Mouse (Mus musculus): ENCODE data around the gene Akap6. TPM values are rescaled to one million over a fixed set of nuclear protein-coding genes. Genes with fewer than 3 reads are reported as not detected.
A peak's percentile ranks its signal among the peaks of the same experiment; 100 is the strongest.

Akap6 gene
- polyA plus RNA-seq, 1 experiment from 2014 or later, result 22.6 TPM

DNA sequence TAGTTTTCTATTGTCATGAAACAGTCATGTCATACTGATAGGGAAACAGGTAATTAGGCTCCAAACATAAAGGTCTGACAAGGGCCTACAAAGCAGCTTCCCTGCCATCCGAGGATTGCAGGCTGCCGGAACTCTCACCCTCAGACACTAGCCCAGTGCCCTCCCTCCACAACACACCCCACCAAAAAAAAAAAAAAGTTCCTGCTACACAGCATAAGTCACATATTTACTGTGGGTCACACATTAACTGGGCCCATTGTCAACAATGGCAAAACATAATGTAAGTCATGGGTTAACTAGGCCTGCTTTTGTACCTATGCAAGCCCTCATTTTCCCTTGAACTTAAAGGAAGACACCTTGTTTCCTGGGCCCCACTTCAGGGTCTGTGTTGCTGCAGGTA lies 435.0 kb downstream of the Akap6 start:
- no peaks in the 10 kb centered on the region for H3K9me3 ChIP-seq (ENCODE audit: control insufficient read depth, low read length)
- H3K9ac ChIP-seq (replicated peaks; ENCODE audit: low read depth, low read length), result no peak overlapping the region
- no peaks in the 10 kb centered on the region for H3K4me1 ChIP-seq (replicated peaks; ENCODE audit: control insufficient read depth, insufficient read depth, low read length)
- WGBS, result 45% methylated on average over 2 of the region's 2 CpGs
- no peak overlapping the region for H3K27ac ChIP-seq (ENCODE audit: low read length)
- no peaks in the 10 kb centered on the region for H3K27me3 ChIP-seq (replicated peaks; ENCODE audit: control insufficient read depth, insufficient read depth, low read length)
- no peak overlapping the region for H3K4me2 ChIP-seq (ENCODE audit: low read length)
- no peak overlapping the region for H3K4me3 ChIP-seq (replicated peaks; ENCODE audit: low read length)
- no peaks in the 10 kb centered on the region for H3K36me3 ChIP-seq (ENCODE audit: control insufficient read depth, insufficient read depth)
- no peak for ATAC-seq

- peaks cover 15% of the 10 kb centered on the region for H3K36me3 ChIP-seq (ENCODE audit: control insufficient read depth, insufficient read depth)
- H3K4me2 ChIP-seq (ENCODE audit: low read length), result no peak overlapping the region
- no peak for ATAC-seq
- H3K9ac ChIP-seq (replicated peaks; ENCODE audit: low read depth, low read length), result no peak overlapping the region
- WGBS, result 99% methylated on average over 3 of the region's 3 CpGs
- no peaks in the 10 kb centered on the region for H3K9me3 ChIP-seq (ENCODE audit: control insufficient read depth, low read length)
- no peak overlapping the region for H3K4me3 ChIP-seq (replicated peaks; ENCODE audit: low read length)
- no peaks in the 10 kb centered on the region for H3K27me3 ChIP-seq (replicated peaks; ENCODE audit: control insufficient read depth, insufficient read depth, low read length)
- H3K4me1 ChIP-seq (replicated peaks; ENCODE audit: control insufficient read depth, insufficient read depth, low read length), result no peaks in the 10 kb centered on the region
- no peak overlapping the region for H3K27ac ChIP-seq (ENCODE audit: low read length)
Observed at GRCm38 (mm10) chr12:53137331-53137730, 438.1 kb downstream of the Akap6 start.

DNA sequence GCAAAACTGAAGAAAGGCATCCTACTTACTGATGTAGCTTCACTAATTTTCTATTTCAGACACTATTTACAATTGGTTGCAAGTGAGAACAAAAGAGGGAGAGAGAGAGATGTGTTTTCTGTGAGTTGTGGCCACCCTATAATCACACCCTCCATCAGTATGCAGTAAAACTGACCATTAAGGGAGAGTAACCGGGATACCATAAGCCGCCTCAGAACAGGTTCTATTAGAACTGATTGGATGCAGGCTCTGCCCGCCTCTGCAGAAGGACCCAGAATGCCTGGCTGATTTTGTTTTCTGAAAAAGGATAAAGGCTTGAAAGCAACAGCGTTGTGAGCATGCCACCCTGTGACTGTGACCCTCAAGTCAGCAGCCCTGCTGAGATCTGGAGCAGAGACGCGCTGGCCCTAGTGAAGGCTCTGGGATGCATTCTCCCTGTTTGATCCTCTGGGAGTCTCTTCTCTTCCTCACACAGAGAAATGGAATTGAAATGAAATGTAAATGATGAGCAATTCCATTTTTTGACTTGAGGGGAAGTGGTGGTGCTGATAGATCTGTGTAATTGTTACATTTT lies 445.0 kb downstream of the Akap6 start:
- Histone ChIP-seq H3K4me1 (replicated peaks; ENCODE audit: control insufficient read depth, insufficient read depth, low read length) (peaks cover 7% of the 10 kb centered on the region), H3K4me2 (ENCODE audit: low read length) (no peak overlapping the region), H3K9ac (replicated peaks; ENCODE audit: low read depth, low read length) (no peak overlapping the region), H3K36me3 (ENCODE audit: control insufficient read depth, insufficient read depth) (peaks cover 15% of the 10 kb centered on the region), H3K27ac (ENCODE audit: low read length) (no peak overlapping the region), H3K9me3 (ENCODE audit: control insufficient read depth, low read length) (no peaks in the 10 kb centered on the region), H3K4me3 (replicated peaks; ENCODE audit: low read length) (no peak overlapping the region), H3K27me3 (replicated peaks; ENCODE audit: control insufficient read depth, insufficient read depth, low read length) (no peaks in the 10 kb centered on the region)
- WGBS, result 57% methylated on average over 6 of the region's 6 CpGs
- no peak; the same call in 1 of the 2 replicates for ATAC-seq

DNA sequence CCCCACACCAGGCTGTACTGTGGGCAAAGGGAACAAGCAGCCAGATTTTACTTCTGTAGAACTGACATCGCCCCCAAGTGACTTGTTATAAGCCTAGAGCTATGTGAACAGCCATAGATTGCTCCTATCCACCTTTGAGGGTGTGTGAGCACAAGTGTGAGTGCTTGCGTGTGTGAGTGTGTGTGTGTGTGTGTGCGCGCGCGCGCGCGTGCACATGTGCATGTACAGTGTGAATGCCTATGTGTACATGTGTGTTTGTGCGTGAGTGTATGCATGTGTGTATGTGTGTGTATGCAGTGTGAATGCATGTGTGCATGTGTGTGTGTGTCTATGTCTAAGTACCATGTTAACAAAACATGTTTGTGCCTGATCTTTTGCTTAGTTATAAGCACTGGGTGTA lies 445.6 kb downstream of the Akap6 start:
- no peak overlapping the region for H3K27ac ChIP-seq (ENCODE audit: low read length)

GRCm38 (mm10) chr12:53145516-53145915 lies 446.3 kb downstream of the Akap6 start:
- no peak for ATAC-seq
- peaks cover 6% of the 10 kb centered on the region for H3K36me3 ChIP-seq (ENCODE audit: control insufficient read depth, insufficient read depth)
- no peak overlapping the region for H3K4me2 ChIP-seq (ENCODE audit: low read length)
- WGBS, result 42% methylated on average over 4 of the region's 4 CpGs
- no peaks in the 10 kb centered on the region for H3K9me3 ChIP-seq (ENCODE audit: control insufficient read depth, low read length)
- H3K4me1 ChIP-seq (replicated peaks; ENCODE audit: control insufficient read depth, insufficient read depth, low read length), result peaks cover 7% of the 10 kb centered on the region
- H3K27me3 ChIP-seq (replicated peaks; ENCODE audit: control insufficient read depth, insufficient read depth, low read length), result no peaks in the 10 kb centered on the region
- H3K9ac ChIP-seq (replicated peaks; ENCODE audit: low read depth, low read length), result no peak overlapping the region
- H3K27ac ChIP-seq (ENCODE audit: low read length), result no peak overlapping the region
- H3K4me3 ChIP-seq (replicated peaks; ENCODE audit: low read length), result no peak overlapping the region

More for the DNA sequence above, 445.6 kb downstream of the Akap6 start:
- Histone ChIP-seq H3K4me1 (replicated peaks; ENCODE audit: control insufficient read depth, insufficient read depth, low read length) (peaks cover 7% of the 10 kb centered on the region), H3K9ac (replicated peaks; ENCODE audit: low read depth, low read length) (no peak overlapping the region), H3K36me3 (ENCODE audit: control insufficient read depth, insufficient read depth) (peaks cover 12% of the 10 kb centered on the region), H3K4me3 (replicated peaks; ENCODE audit: low read length) (no peak overlapping the region), H3K9me3 (ENCODE audit: control insufficient read depth, low read length) (no peaks in the 10 kb centered on the region), H3K27me3 (replicated peaks; ENCODE audit: control insufficient read depth, insufficient read depth, low read length) (no peaks in the 10 kb centered on the region), H3K4me2 (ENCODE audit: low read length) (no peak overlapping the region)
- WGBS, result 96% methylated on average over 10 of the region's 10 CpGs
- ATAC-seq, result no peak

DNA sequence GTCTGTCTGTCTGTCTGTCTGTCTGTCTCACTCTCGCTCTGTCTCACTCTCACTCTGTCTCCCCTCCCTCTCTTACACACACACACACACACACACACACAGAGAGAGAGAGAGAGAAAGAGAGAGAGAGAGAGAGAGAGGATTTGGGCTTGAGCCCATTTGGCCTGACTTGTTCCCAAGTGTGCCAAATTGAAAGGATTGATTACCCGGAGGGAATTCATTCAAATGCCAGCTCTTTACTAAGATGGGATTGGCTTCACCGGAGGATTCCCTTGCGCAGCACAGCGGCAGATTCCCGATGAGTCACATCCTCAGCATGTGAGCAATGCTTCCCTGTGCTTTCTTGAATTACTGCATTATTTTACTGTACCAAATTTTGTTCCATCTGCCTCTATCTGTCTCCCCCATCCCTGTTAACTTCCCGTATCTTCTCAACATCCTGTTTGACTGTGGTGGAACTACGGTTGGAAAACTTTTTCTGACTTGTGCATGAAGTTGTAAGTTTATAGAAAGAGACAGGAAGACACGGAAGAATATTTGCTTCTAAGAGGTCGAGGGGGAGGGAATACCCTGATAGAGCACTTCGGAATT lies 447.4 kb downstream of the Akap6 start:
- peak; percentile 87 for ATAC-seq
- Histone ChIP-seq H3K4me2 (ENCODE audit: low read length) (peak overlapping the region; percentile 11; the same call in 1 of the 2 replicates), H3K36me3 (ENCODE audit: control insufficient read depth, insufficient read depth) (no peaks in the 10 kb centered on the region; the same call in 1 of the 2 replicates), H3K9me3 (ENCODE audit: control insufficient read depth, low read length) (no peaks in the 10 kb centered on the region), H3K9ac (replicated peaks; ENCODE audit: low read depth, low read length) (no peak overlapping the region), H3K4me3 (replicated peaks; ENCODE audit: low read length) (no peak overlapping the region), H3K4me1 (replicated peaks; ENCODE audit: control insufficient read depth, insufficient read depth, low read length) (peaks cover 7% of the 10 kb centered on the region), H3K27me3 (replicated peaks; ENCODE audit: control insufficient read depth, insufficient read depth, low read length) (no peaks in the 10 kb centered on the region), H3K27ac (ENCODE audit: low read length) (no peak overlapping the region)
- WGBS, result 39% methylated on average over 11 of the region's 11 CpGs

- Histone ChIP-seq H3K27me3 (replicated peaks; ENCODE audit: control insufficient read depth, insufficient read depth, low read length) (no peaks in the 10 kb centered on the region), H3K9ac (replicated peaks; ENCODE audit: low read depth, low read length) (no peak overlapping the region), H3K4me2 (ENCODE audit: low read length) (no peak overlapping the region), H3K9me3 (ENCODE audit: control insufficient read depth, low read length) (no peaks in the 10 kb centered on the region), H3K36me3 (ENCODE audit: control insufficient read depth, insufficient read depth) (no peaks in the 10 kb centered on the region), H3K4me3 (replicated peaks; ENCODE audit: low read length) (no peak overlapping the region), H3K27ac (ENCODE audit: low read length) (no peak overlapping the region), H3K4me1 (replicated peaks; ENCODE audit: control insufficient read depth, insufficient read depth, low read length) (peaks cover 7% of the 10 kb centered on the region)
- 93% methylated on average over 11 of the region's 11 CpGs for WGBS
- ATAC-seq, result no peak
Observed at GRCm38 (mm10) chr12:53147696-53148095, 448.5 kb downstream of the Akap6 start.

GRCm38 (mm10) chr12:53168189-53169003 lies 469.2 kb downstream of the Akap6 start:
- Histone ChIP-seq H3K9me3 (ENCODE audit: control insufficient read depth, low read length) (no peaks in the 10 kb centered on the region), H3K36me3 (ENCODE audit: control insufficient read depth, insufficient read depth) (no peaks in the 10 kb centered on the region), H3K4me3 (replicated peaks; ENCODE audit: low read length) (no peak overlapping the region), H3K4me2 (ENCODE audit: low read length) (no peak overlapping the region), H3K9ac (replicated peaks; ENCODE audit: low read depth, low read length) (no peak overlapping the region), H3K27me3 (replicated peaks; ENCODE audit: control insufficient read depth, insufficient read depth, low read length) (no peaks in the 10 kb centered on the region), H3K4me1 (replicated peaks; ENCODE audit: control insufficient read depth, insufficient read depth, low read length) (no peaks in the 10 kb centered on the region), H3K27ac (ENCODE audit: low read length) (no peak overlapping the region)
- no peak for ATAC-seq
- 91% methylated on average over 8 of the region's 8 CpGs for WGBS

GRCm38 (mm10) chr12:53191435-53191834 lies 492.3 kb downstream of the Akap6 start:
- Histone ChIP-seq H3K4me1 (replicated peaks; ENCODE audit: control insufficient read depth, insufficient read depth, low read length) (no peaks in the 10 kb centered on the region), H3K27me3 (replicated peaks; ENCODE audit: control insufficient read depth, insufficient read depth, low read length) (no peaks in the 10 kb centered on the region), H3K27ac (ENCODE audit: low read length) (no peak overlapping the region), H3K4me2 (ENCODE audit: low read length) (no peak overlapping the region), H3K36me3 (ENCODE audit: control insufficient read depth, insufficient read depth) (no peaks in the 10 kb centered on the region), H3K4me3 (replicated peaks; ENCODE audit: low read length) (no peak overlapping the region), H3K9me3 (ENCODE audit: control insufficient read depth, low read length) (no peaks in the 10 kb centered on the region), H3K9ac (replicated peaks; ENCODE audit: low read depth, low read length) (no peak overlapping the region)
- ATAC-seq, result no peak
- WGBS, result 93% methylated on average over 7 of the region's 7 CpGs
